ENCODE assay signal across 35 mouse cellular contexts in the genomic region with DNA sequence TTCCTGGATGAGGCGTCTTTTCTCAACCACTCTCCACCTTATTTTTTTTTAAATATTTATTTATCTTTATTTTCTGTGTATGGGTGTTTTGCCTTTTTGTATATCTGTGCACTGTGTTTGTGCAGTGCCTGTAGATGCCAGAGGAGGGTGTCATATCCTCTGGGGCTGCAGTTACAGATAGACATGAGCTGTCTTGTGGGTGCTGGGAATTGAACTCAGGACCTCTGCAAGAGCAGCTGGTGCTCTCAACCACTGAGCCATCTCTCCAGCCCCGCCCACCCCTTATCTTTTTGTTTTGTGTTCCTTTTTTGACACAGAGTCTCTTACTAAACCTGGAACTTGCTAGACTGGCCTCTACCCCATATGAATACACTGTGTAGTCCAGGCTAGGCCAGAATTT. TPM values are rescaled to one million over a fixed set of nuclear protein-coding genes. Genes with fewer than 3 reads are reported as not detected.
"Had no signal": no experiment of that assay in that cellular context is flagged by ENCODE, and none has a peak within 500 bp of the region (broad histone marks: within the 10 kb centered on the region; RNA-seq: fewer than 3 reads in every experiment).

No protein-coding gene starts in this region.

- H3K9ac ChIP-seq: heart, embryonic 13.5 days; heart, embryonic 15.5 days; hindbrain, embryonic 13.5 days; hindbrain, embryonic 15.5 days; kidney, embryonic 15.5 days; limb, embryonic 15.5 days had no signal

- H3K27ac ChIP-seq: heart, embryonic 13.5 days; heart, embryonic 15.5 days; hindbrain, embryonic 13.5 days; hindbrain, embryonic 15.5 days; hindbrain, postnatal 0 days; kidney, embryonic 15.5 days; kidney, postnatal 0 days; limb, embryonic 13.5 days; limb, embryonic 15.5 days had no signal

- H3K4me2 ChIP-seq: heart, embryonic 11.5 days; heart, embryonic 13.5 days; heart, embryonic 15.5 days; hindbrain, embryonic 13.5 days; hindbrain, embryonic 15.5 days; kidney, embryonic 15.5 days; limb, embryonic 13.5 days; limb, embryonic 15.5 days had no signal

- DNase-seq: gastrocnemius, postnatal 10 days; heart, adult 11 months; heart, postnatal 14 days; heart, postnatal 36 days; kidney, adult 11 months; kidney, adult 2 months; kidney, adult 9 months; kidney, postnatal 14 days; kidney, postnatal 36 days; layer of hippocampus, adult 9-11 months; layer of hippocampus, postnatal 36 days; left cerebral cortex, postnatal 4 days had no signal

- H3K4me3 ChIP-seq: heart, embryonic 13.5 days; heart, embryonic 15.5 days; hindbrain, embryonic 13.5 days; hindbrain, embryonic 15.5 days; kidney, embryonic 15.5 days; limb, embryonic 13.5 days; limb, embryonic 15.5 days; liver, embryonic 12.5 days had no signal

- H3K36me3 ChIP-seq: heart, embryonic 13.5 days; heart, embryonic 15.5 days; hindbrain, embryonic 13.5 days; hindbrain, embryonic 15.5 days; kidney, embryonic 15.5 days; limb, embryonic 13.5 days; limb, embryonic 15.5 days; liver, embryonic 12.5 days had no signal

- H3K27me3 ChIP-seq: hindbrain, embryonic 15.5 days had no signal

- ATAC-seq: hindbrain, postnatal 0 days had no signal

- H3K9me3 ChIP-seq: heart, embryonic 13.5 days; heart, embryonic 15.5 days; hindbrain, embryonic 13.5 days; hindbrain, embryonic 15.5 days; kidney, embryonic 15.5 days; limb, embryonic 13.5 days; limb, embryonic 15.5 days; liver, embryonic 12.5 days had no signal

RNA-seq across cellular contexts. Expression of gene 1600014C23Rik, which starts 6.2 kb away (rescaled TPM):
- total RNA-seq: gastrocnemius, adult 18-20 months; gastrocnemius, postnatal 10 days; gastrocnemius, postnatal 36 days; heart, postnatal 36 days; hematopoietic stem cell, adult 5-6 weeks; hindbrain, postnatal 0 days; layer of hippocampus, adult 18-20 months; layer of hippocampus, adult 8-10 months; layer of hippocampus, postnatal 14 days; layer of hippocampus, postnatal 36 days; left cerebral cortex, adult 18-20 months; left cerebral cortex, postnatal 10 days; left cerebral cortex, postnatal 4 days; liver, adult 2 months had no signal
- polyA plus RNA-seq: hindbrain, embryonic 13.5 days; intestine, embryonic 14.5 days; kidney, adult 2 months; large intestine, adult 2 months; limb, embryonic 11.5 days; limb, embryonic 13.5 days; limb, embryonic 15.5 days; liver, adult 2 months; liver, embryonic 12.5 days had no signal
